Mouse (Mus musculus): Measurements from ENCODE around the gene Ankrd54.

- TF ChIP-seq USF1 (IDR thresholded peaks at IDR 0.05; ENCODE audit: low read depth) (no peak), POLR2A (IDR thresholded peaks at IDR 0.05; ENCODE audit: insufficient read length, low read depth) (no peak), E2F4 (IDR thresholded peaks at IDR 0.05; ENCODE audit: insufficient read depth) (no peak), CEBPB (IDR thresholded peaks at IDR 0.05; ENCODE audit: insufficient read depth, poor library complexity, severe bottlenecking) (no peak), MYOD1 (IDR thresholded peaks at IDR 0.05; ENCODE audit: control insufficient read depth in 1 of 3, insufficient read length in 2 of 3, low read depth in 2 of 3) (peak in 2 of 3 experiments; percentile 33 to 61)
Observed at GRCm38 (mm10) chr15:79038853-79039252, 23.8 kb downstream of the Ankrd54 start.

All from myocyte (in vitro differentiated cells).